Mouse (Mus musculus) embryonic facial prominence, embryonic 15.5 days (tissue): ENCODE measurements around the gene Nfib. TPM values are rescaled to one million over a fixed set of nuclear protein-coding genes. Genes with fewer than 3 reads are reported as not detected.

ENCODE experiments used
- ATAC-seq: fragments of 200-750 bp; cut with Nextera tagmentation; 2 replicates; pipeline ENCODE4 v1.8.0; 2017; ENCODE audit warnings: low read depth, moderate TSS enrichment; ENCODE audit not compliant: insufficient number of reproducible peaks, low FRiP score, low TSS enrichment
- H3K27ac ChIP-seq: fragments of 300-500 bp; sonication (generic); replicated peaks from 2 replicates; pipeline ENCODE4 v1.5.1; 2015; ENCODE audit warnings: mild to moderate bottlenecking, inconsistent platforms
- H3K27me3 ChIP-seq: fragments of 300-500 bp; sonication (generic); 2 replicates; pipeline ENCODE4 v1.6.1; 2015; ENCODE audit warnings: inconsistent platforms
- H3K36me3 ChIP-seq: fragments of 300-500 bp; sonication (generic); 2 replicates; pipeline ENCODE4 v1.6.1; 2015; ENCODE audit warnings: mild to moderate bottlenecking, inconsistent platforms
- H3K4me1 ChIP-seq: fragments of 300-500 bp; sonication (generic); 2 replicates; pipeline ENCODE4 v1.6.1; 2015; ENCODE audit warnings: inconsistent platforms
- H3K4me2 ChIP-seq: fragments of 300-500 bp; sonication (generic); replicated peaks from 2 replicates; pipeline ENCODE4 v1.6.1; 2015; ENCODE audit warnings: mild to moderate bottlenecking, inconsistent platforms
- H3K4me3 ChIP-seq: fragments of 300-500 bp; sonication (generic); replicated peaks from 2 replicates; pipeline ENCODE4 v1.5.1; 2015; ENCODE audit warnings: mild to moderate bottlenecking, inconsistent platforms
- H3K9ac ChIP-seq: fragments of 300-500 bp; sonication (generic); 2 replicates; pipeline ENCODE4 v1.6.1; 2015; ENCODE audit warnings: inconsistent platforms
- H3K9me3 ChIP-seq: fragments of 300-500 bp; sonication (generic); replicated peaks from 2 replicates; pipeline ENCODE4 v1.6.1; 2016; ENCODE audit warnings: inconsistent platforms
- WGBS: fragments of 180-500 bp; shearing (Covaris S2); methylation state at CpG from one replicate; pipeline ENCODE4 v1.1.7; 2015; 5-methylcytosine and 5-hydroxymethylcytosine counted together
- polyA plus RNA-seq: library from polyadenylated mRNA; unstranded; fragments of >200 nt; fragmentation: Nextera tagmentation; extraction: Ambion mirVana; gene quantifications from 2 replicates; pipeline ENCODE4 v1.2.1, GENCODE M21; 2015

Gene Nfib
- polyA plus RNA-seq, 1 experiment from 2014 or later, result 85.7 TPM

DNA sequence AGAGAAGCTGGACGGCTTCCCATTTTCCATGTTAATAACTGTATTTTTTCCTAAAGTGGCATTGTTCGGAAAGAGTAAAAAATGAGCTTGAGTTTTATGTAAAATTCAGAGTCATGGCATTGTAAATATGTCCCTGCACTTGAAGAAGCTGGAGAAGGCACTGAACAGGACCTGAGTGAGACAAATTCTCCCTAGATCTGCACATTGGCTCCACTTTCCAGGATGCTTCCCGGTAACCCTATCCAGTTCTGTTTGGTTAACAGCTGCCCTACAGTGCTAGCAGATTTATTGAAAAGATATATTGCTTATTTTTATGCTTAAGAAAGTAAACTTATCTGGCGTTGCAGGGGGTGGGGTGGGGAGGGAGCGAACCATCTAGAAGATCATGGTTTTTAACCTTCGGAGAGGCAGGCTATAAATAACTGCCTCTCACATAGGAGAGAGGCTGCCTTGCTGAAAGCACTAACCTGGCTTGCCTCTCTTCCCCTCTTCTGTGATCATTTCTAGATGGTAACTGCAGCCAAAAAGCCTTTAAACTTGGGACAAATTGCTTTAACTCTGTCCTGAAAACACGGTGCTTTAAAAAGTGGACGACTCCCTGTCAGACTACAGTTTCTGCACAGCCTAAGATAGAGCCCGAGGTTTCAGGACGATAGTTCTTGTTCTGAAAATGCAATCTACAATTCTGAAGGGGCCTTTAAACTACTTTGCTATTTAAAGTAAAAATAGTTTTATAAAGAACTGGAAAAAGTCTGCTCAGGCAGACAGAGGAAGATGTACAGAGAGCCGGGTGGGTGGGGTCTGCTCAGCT lies 394.4 kb downstream of the Nfib start:
- Histone ChIP-seq H3K27ac (peak overlapping the region; percentile 52; the same call in 1 of the 2 replicates), H3K9me3 (no peaks in the 10 kb centered on the region), H3K36me3 (peaks cover 29% of the 10 kb centered on the region), H3K4me3 (no peak overlapping the region), H3K27me3 (no peaks in the 10 kb centered on the region), H3K4me1 (peaks cover 24% of the 10 kb centered on the region), H3K9ac (no peak overlapping the region), H3K4me2 (no peak overlapping the region)
- ATAC-seq, result no peak
- 48% methylated on average over 11 of the region's 11 CpGs for WGBS

GRCm38 (mm10) chr4:82306045-82306444 lies 399.5 kb downstream of the Nfib start:
- Histone ChIP-seq H3K36me3 (peaks cover 15% of the 10 kb centered on the region), H3K4me3 (no peak overlapping the region), H3K4me2 (no peak overlapping the region), H3K4me1 (peaks cover 39% of the 10 kb centered on the region), H3K27ac (peak overlapping the region; percentile 9; the same call in 1 of the 2 replicates), H3K9ac (no peak overlapping the region), H3K9me3 (no peaks in the 10 kb centered on the region), H3K27me3 (no peaks in the 10 kb centered on the region)
- ATAC-seq, result no peak
- WGBS, result 51% methylated on average over 6 of the region's 6 CpGs

GRCm38 (mm10) chr4:82304148-82304871 lies 401.2 kb downstream of the Nfib start:
- Histone ChIP-seq H3K9ac (no peak overlapping the region), H3K36me3 (peaks cover 15% of the 10 kb centered on the region), H3K27ac (peak overlapping the region; percentile 88), H3K4me3 (no peak overlapping the region), H3K27me3 (no peaks in the 10 kb centered on the region), H3K4me2 (peak overlapping the region; percentile 23), H3K4me1 (peaks cover 35% of the 10 kb centered on the region), H3K9me3 (no peaks in the 10 kb centered on the region)
- 7% methylated on average over 17 of the region's 17 CpGs for WGBS
- ATAC-seq, result peak; percentile 80

DNA sequence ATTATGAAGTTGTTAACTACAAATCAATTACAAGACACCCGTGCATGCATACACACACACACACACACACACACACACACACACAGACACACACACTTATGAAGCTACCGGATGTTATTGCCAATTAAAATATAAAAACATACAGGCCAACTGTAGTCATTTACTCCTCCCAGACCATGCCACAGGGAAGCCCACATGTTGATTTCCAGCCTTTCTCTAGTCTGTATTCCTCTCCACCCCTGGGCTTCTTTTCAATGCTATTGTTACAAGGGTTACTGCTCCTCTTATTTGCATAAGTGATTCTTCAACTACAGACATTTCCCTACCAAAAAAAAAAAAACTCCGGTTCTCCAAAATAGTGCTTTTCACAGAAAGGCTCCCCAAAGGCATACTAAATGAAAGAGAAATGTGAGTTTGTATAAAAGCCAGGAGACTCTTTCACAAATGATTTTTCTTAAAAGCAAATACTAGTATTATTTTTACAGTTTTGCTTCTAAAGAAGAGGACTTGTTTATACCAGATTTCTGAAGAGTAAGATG lies 402.1 kb downstream of the Nfib start:
- Histone ChIP-seq H3K27ac (peak overlapping the region; percentile 88), H3K4me2 (no peak overlapping the region), H3K4me1 (peaks cover 35% of the 10 kb centered on the region), H3K4me3 (no peak overlapping the region), H3K27me3 (no peaks in the 10 kb centered on the region), H3K9me3 (no peaks in the 10 kb centered on the region), H3K9ac (no peak overlapping the region), H3K36me3 (peaks cover 10% of the 10 kb centered on the region)
- no peak for ATAC-seq
- 51% methylated on average over 3 of the region's 3 CpGs for WGBS

DNA sequence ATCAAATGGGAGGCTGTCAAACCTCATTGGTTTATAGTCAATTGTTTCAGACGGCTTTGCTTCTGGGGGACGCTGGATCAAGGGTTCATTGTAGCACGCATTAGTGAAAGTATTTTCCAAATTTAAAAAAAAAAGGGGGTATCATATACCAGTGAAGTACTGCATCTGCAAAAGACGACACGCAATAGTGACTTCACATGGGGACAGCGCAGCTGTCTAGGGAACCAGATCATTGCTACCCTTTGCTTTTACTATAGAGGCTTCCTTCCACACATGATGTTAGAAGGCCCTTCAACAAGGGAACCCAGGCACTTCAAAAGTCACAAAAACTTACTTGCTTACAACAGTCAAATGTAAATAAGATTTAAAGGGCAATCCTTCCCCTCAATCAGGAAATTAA lies 402.6 kb downstream of the Nfib start:
- peaks cover 5% of the 10 kb centered on the region for H3K36me3 ChIP-seq
- WGBS, result 61% methylated on average over 6 of the region's 6 CpGs
- 0 out of 2 replicates have a peak overlapping the region, but pooled peaks have one; percentile 30 for H3K27ac ChIP-seq

GRCm38 (mm10) chr4:82298606-82299005 lies 406.9 kb downstream of the Nfib start:
- H3K9ac ChIP-seq, result no peak overlapping the region
- no peaks in the 10 kb centered on the region for H3K9me3 ChIP-seq
- 70% methylated on average over 1 of the region's 1 CpGs for WGBS
- 0 out of 2 replicates have a peak, but pooled peaks cover 6% of the 10 kb centered on the region for H3K4me1 ChIP-seq
- no peak overlapping the region for H3K27ac ChIP-seq
- H3K36me3 ChIP-seq, result 0 out of 2 replicates have a peak, but pooled peaks cover 4% of the 10 kb centered on the region
- H3K27me3 ChIP-seq, result no peaks in the 10 kb centered on the region
- no peak for ATAC-seq
- no peak overlapping the region for H3K4me3 ChIP-seq
- H3K4me2 ChIP-seq, result no peak overlapping the region

More for the DNA sequence above, 402.6 kb downstream of the Nfib start:
- H3K4me1 ChIP-seq, result peaks cover 35% of the 10 kb centered on the region
- no peak overlapping the region for H3K4me3 ChIP-seq
- no peaks in the 10 kb centered on the region for H3K27me3 ChIP-seq
- no peak overlapping the region for H3K9ac ChIP-seq
- H3K9me3 ChIP-seq, result no peaks in the 10 kb centered on the region
- no peak for ATAC-seq
- no peak overlapping the region for H3K4me2 ChIP-seq

GRCm38 (mm10) chr4:82297562-82297961 lies 408.0 kb downstream of the Nfib start:
- no peak overlapping the region for H3K4me3 ChIP-seq
- no peak for ATAC-seq

GRCm38 (mm10) chr4:82294066-82294465 lies 411.5 kb downstream of the Nfib start:
- H3K4me1 ChIP-seq, result peaks cover 23% of the 10 kb centered on the region
- 61% methylated on average over 1 of the region's 1 CpGs for WGBS
- H3K27ac ChIP-seq, result no peak overlapping the region
- no peak overlapping the region for H3K4me3 ChIP-seq
- H3K4me2 ChIP-seq, result no peak overlapping the region
- no peaks in the 10 kb centered on the region for H3K27me3 ChIP-seq
- 0 out of 2 replicates have a peak, but pooled peaks cover 4% of the 10 kb centered on the region for H3K36me3 ChIP-seq
- no peaks in the 10 kb centered on the region for H3K9me3 ChIP-seq
- no peak for ATAC-seq
- no peak overlapping the region for H3K9ac ChIP-seq

More at GRCm38 (mm10) chr4:82297562-82297961, 408.0 kb downstream of the Nfib start:
- Histone ChIP-seq H3K36me3 (0 out of 2 replicates have a peak, but pooled peaks cover 4% of the 10 kb centered on the region), H3K4me1 (0 out of 2 replicates have a peak, but pooled peaks cover 3% of the 10 kb centered on the region), H3K27ac (0 out of 2 replicates have a peak overlapping the region, but pooled peaks have one; percentile 11), H3K9ac (no peak overlapping the region), H3K9me3 (no peaks in the 10 kb centered on the region), H3K27me3 (no peaks in the 10 kb centered on the region), H3K4me2 (no peak overlapping the region)
- WGBS, result 64% methylated on average over 2 of the region's 2 CpGs

- peaks cover 23% of the 10 kb centered on the region for H3K4me1 ChIP-seq
- no peaks in the 10 kb centered on the region for H3K27me3 ChIP-seq
- H3K9me3 ChIP-seq, result no peaks in the 10 kb centered on the region
- WGBS, result 60% methylated on average over 4 of the region's 4 CpGs
- no peak overlapping the region for H3K27ac ChIP-seq
- H3K4me2 ChIP-seq, result no peak overlapping the region
- no peak for ATAC-seq
- H3K9ac ChIP-seq, result no peak overlapping the region
- H3K36me3 ChIP-seq, result 0 out of 2 replicates have a peak, but pooled peaks cover 3% of the 10 kb centered on the region
- H3K4me3 ChIP-seq, result no peak overlapping the region
These were observed 414.2 kb downstream of the Nfib start for GRCm38 (mm10) chr4:82291174-82291847.

DNA sequence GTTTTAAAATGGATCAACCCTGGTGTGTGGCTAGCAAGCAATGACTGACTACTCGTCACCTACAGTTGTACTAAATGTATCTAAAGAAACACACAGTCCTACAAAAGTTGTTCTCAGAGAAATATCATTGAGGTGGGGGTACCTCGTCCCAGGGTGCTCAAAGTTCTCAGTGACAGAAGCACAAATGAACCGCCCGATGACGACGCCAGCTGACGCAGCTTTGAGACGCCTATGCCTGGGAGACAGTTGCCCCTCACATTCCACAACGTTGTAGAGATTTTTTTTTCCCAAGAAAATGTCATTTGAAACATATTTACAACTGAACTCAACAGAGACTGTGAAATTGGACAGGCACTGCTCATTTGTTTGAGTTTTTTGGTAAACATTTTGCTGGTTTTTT lies 414.9 kb downstream of the Nfib start:
- H3K4me2 ChIP-seq, result no peak overlapping the region
- no peaks in the 10 kb centered on the region for H3K27me3 ChIP-seq
- no peak for ATAC-seq
- peaks cover 23% of the 10 kb centered on the region for H3K4me1 ChIP-seq
- H3K36me3 ChIP-seq, result no peaks in the 10 kb centered on the region
- H3K27ac ChIP-seq, result peak overlapping the region; percentile 61
- H3K9ac ChIP-seq, result no peak overlapping the region
- H3K4me3 ChIP-seq, result no peak overlapping the region
- no peaks in the 10 kb centered on the region for H3K9me3 ChIP-seq
- 48% methylated on average over 9 of the region's 9 CpGs for WGBS
